In the genomic region with DNA sequence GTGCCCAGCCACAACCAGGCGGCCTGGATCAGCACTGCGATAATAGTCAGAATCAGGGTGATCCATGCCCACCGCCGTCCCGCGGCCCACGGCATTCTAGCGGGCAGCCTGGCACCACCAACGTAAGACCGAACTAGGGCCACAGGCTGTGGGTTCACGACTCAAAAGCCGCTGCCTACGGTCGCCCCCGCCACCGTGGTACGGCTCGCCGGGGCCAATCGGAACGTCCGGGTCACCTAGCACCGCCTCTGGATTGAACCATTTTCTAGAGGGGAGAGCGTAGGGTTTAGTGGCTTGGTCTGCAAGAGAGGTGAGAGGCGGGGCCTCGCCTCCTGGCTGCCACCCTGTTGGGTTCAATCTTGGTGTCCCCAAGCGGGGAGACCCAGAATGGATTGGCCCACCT, we compare ENCODE assay signal across 7 mouse cellular contexts. TPM values are rescaled to one million over a fixed set of nuclear protein-coding genes. Genes with fewer than 3 reads are reported as not detected.
DNase-seq lines count a peak whose midpoint lies in the region; ATAC-seq and TF ChIP-seq lines count a peak whose summit lies in the region.

No protein-coding gene starts in this region.

- TF ChIP-seq CTCF in kidney, adult 2 months (conservative IDR thresholded peaks at IDR 0.05; ENCODE audit: insufficient read depth, insufficient read length, low read depth, low read length), result 0 out of 2 replicates have a peak, but pooled peaks have one; percentile 6
- no peak for TF ChIP-seq CTCF in spleen, adult 2 months (IDR thresholded peaks at IDR 0.05; ENCODE audit: extremely low read depth, insufficient read depth, insufficient read length, insufficient replicate concordance)

- peak; percentile 95 for DNase-seq in adrenal gland, postnatal 14 days
- peak; percentile 98 for DNase-seq in embryonic facial prominence, embryonic 11.5 days (ENCODE audit: low spot score)
- peak; percentile 100 for DNase-seq in heart, adult 11 months
- DNase-seq in kidney, adult 2 months, result peak; percentile 98
- peak; percentile 92 for DNase-seq in spleen, adult 2 months (ENCODE audit: low read depth in 1 of 2, low spot score in 2 of 2)

- H3K4me1 ChIP-seq in embryonic facial prominence, embryonic 11.5 days (ENCODE audit: control insufficient read depth, insufficient read depth, low read length), result no peaks in the 10 kb centered on the region
- H3K4me1 ChIP-seq in kidney, adult 2 months (ENCODE audit: control insufficient read depth, insufficient read depth, low read length), result peaks cover 4% of the 10 kb centered on the region; the same call in 1 of the 2 replicates
- peaks cover 15% of the 10 kb centered on the region for H3K4me1 ChIP-seq in limb, embryonic 12.5 days (replicated peaks)
- peaks cover 21% of the 10 kb centered on the region for H3K4me1 ChIP-seq in midbrain, embryonic 15.5 days
- H3K4me1 ChIP-seq in spleen, adult 2 months (ENCODE audit: control insufficient read depth, insufficient read depth, insufficient read length), result peaks cover 7% of the 10 kb centered on the region; the same call in 1 of the 2 replicates

- peak overlapping the region; percentile 75 for H3K4me2 ChIP-seq in embryonic facial prominence, embryonic 11.5 days (ENCODE audit: low read depth, low read length)
- H3K4me2 ChIP-seq in limb, embryonic 12.5 days, result peak overlapping the region; percentile 94
- peak overlapping the region; percentile 78 for H3K4me2 ChIP-seq in midbrain, embryonic 15.5 days

- peak overlapping the region; percentile 68 for H3K9ac ChIP-seq in embryonic facial prominence, embryonic 11.5 days (replicated peaks; ENCODE audit: low read length)
- peak overlapping the region; percentile 69 for H3K9ac ChIP-seq in limb, embryonic 12.5 days (replicated peaks)
- peak overlapping the region; percentile 60 for H3K9ac ChIP-seq in midbrain, embryonic 15.5 days

- peak overlapping the region; percentile 15; the same call in 1 of the 2 replicates for H3K27ac ChIP-seq in embryonic facial prominence, embryonic 11.5 days (replicated peaks; ENCODE audit: low read depth, low read length)
- peak overlapping the region; percentile 94 for H3K27ac ChIP-seq in kidney, adult 2 months (ENCODE audit: insufficient read depth, low read depth, low read length)
- H3K27ac ChIP-seq in limb, embryonic 12.5 days, result peak overlapping the region; percentile 83
- peak overlapping the region; percentile 79 for H3K27ac ChIP-seq in midbrain, embryonic 15.5 days
- peak overlapping the region; percentile 83 for H3K27ac ChIP-seq in spleen, adult 2 months (ENCODE audit: insufficient read depth, low read length)

- H3K27me3 ChIP-seq in embryonic facial prominence, embryonic 11.5 days (ENCODE audit: control insufficient read depth, insufficient read depth, low read length), result no peaks in the 10 kb centered on the region
- H3K27me3 ChIP-seq in kidney, adult 2 months (replicated peaks; ENCODE audit: control insufficient read depth, insufficient read depth, low read length), result no peaks in the 10 kb centered on the region
- no peaks in the 10 kb centered on the region for H3K27me3 ChIP-seq in limb, embryonic 12.5 days
- no peaks in the 10 kb centered on the region for H3K27me3 ChIP-seq in midbrain, embryonic 15.5 days (replicated peaks)
- no peaks in the 10 kb centered on the region for H3K27me3 ChIP-seq in spleen, adult 2 months (ENCODE audit: control insufficient read depth, insufficient read depth, low read length)

- WGBS in embryonic facial prominence, embryonic 11.5 days, result under 1% methylated on average over 26 of the region's 27 CpGs
- WGBS in kidney, adult 2 months, result under 1% methylated on average over 27 of the region's 27 CpGs
- 0% methylated on average over 27 of the region's 27 CpGs for WGBS in limb, embryonic 12.5 days
- under 1% methylated on average over 27 of the region's 27 CpGs for WGBS in midbrain, embryonic 15.5 days
- under 1% methylated on average over 27 of the region's 27 CpGs for WGBS in spleen, adult 2 months

- peak overlapping the region; percentile 56 for H3K4me3 ChIP-seq in embryonic facial prominence, embryonic 11.5 days (ENCODE audit: low read depth, low read length)
- peak overlapping the region; percentile 97 for H3K4me3 ChIP-seq in kidney, adult 2 months (ENCODE audit: insufficient read depth, low read depth, low read length)
- peak overlapping the region; percentile 74 for H3K4me3 ChIP-seq in limb, embryonic 12.5 days (replicated peaks)
- H3K4me3 ChIP-seq in midbrain, embryonic 15.5 days, result peak overlapping the region; percentile 63
- H3K4me3 ChIP-seq in spleen, adult 2 months (ENCODE audit: extremely low read depth, insufficient read depth, insufficient read length), result peak overlapping the region; percentile 72

- 0 out of 2 replicates have a peak, but pooled peaks cover 4% of the 10 kb centered on the region for H3K9me3 ChIP-seq in embryonic facial prominence, embryonic 11.5 days (replicated peaks; ENCODE audit: control insufficient read depth, low read length)
- peaks cover 4% of the 10 kb centered on the region for H3K9me3 ChIP-seq in limb, embryonic 12.5 days
- H3K9me3 ChIP-seq in midbrain, embryonic 15.5 days, result no peaks in the 10 kb centered on the region

- peak; percentile 80 for TF ChIP-seq POLR2A in kidney, adult 2 months (IDR thresholded peaks at IDR 0.05; ENCODE audit: low read depth, low read length)
- TF ChIP-seq POLR2A in spleen, adult 2 months (IDR thresholded peaks at IDR 0.05; ENCODE audit: low read depth, low read length), result peak; percentile 86

- H3K36me3 ChIP-seq in embryonic facial prominence, embryonic 11.5 days (replicated peaks; ENCODE audit: control insufficient read depth, insufficient read depth, low read depth, low read length), result peaks cover 3% of the 10 kb centered on the region
- no peaks in the 10 kb centered on the region for H3K36me3 ChIP-seq in kidney, adult 2 months (ENCODE audit: control insufficient read depth, insufficient read depth, low read length)
- H3K36me3 ChIP-seq in limb, embryonic 12.5 days, result peaks cover 15% of the 10 kb centered on the region
- peaks cover 6% of the 10 kb centered on the region; the same call in 1 of the 2 replicates for H3K36me3 ChIP-seq in midbrain, embryonic 15.5 days (replicated peaks)
- peaks cover 4% of the 10 kb centered on the region; the same call in 1 of the 2 replicates for H3K36me3 ChIP-seq in spleen, adult 2 months (ENCODE audit: control insufficient read depth, insufficient read depth, low read length)

- peak; percentile 93 for ATAC-seq in embryonic facial prominence, embryonic 11.5 days (replicated peaks; ENCODE audit: insufficient number of reproducible peaks, low FRiP score, low TSS enrichment, low read depth)
- peak; percentile 91 for ATAC-seq in limb, embryonic 12.5 days (ENCODE audit: insufficient number of reproducible peaks, insufficient read depth, low FRiP score, low TSS enrichment, low read depth)
- ATAC-seq in midbrain, embryonic 15.5 days (replicated peaks), result peak; percentile 96

RNA-seq across cellular contexts. Expression of gene Arid3c, which starts 10.2 kb away (rescaled TPM):
- total RNA-seq in adrenal gland, postnatal 14 days (2021), result not detected in 2 replicates
- polyA plus RNA-seq in embryonic facial prominence, embryonic 11.5 days (2014; fragmentation: Nextera tagmentation; extraction: Ambion mirVana), result 0.42 TPM in 1 of 2 replicates, not detected in the other
- polyA plus RNA-seq in kidney, adult 2 months (2012; rRNA removed), result not detected in 2 replicates
- not detected in 2 replicates for polyA plus RNA-seq in limb, embryonic 12.5 days (2016; fragmentation: Nextera tagmentation; extraction: Ambion mirVana)
- polyA plus RNA-seq in midbrain, embryonic 15.5 days (2015; fragmentation: Nextera tagmentation; extraction: Ambion mirVana), result 0.56 and 1.1 TPM in 2 replicates
- not detected in 2 replicates for polyA plus RNA-seq in spleen, adult 2 months (2012; rRNA removed)

RNA-seq across cellular contexts. Expression of gene Galt, which starts 13.9 kb away (rescaled TPM):
- total RNA-seq in adrenal gland, postnatal 14 days (2021), result 36.1 and 42.3 TPM in 2 replicates
- 35.1 and 37.5 TPM in 2 replicates for polyA plus RNA-seq in embryonic facial prominence, embryonic 11.5 days (2014; fragmentation: Nextera tagmentation; extraction: Ambion mirVana)
- polyA plus RNA-seq in kidney, adult 2 months (2012; rRNA removed), result 162 and 175 TPM in 2 replicates
- polyA plus RNA-seq in limb, embryonic 12.5 days (2016; fragmentation: Nextera tagmentation; extraction: Ambion mirVana), result 39.4 and 41.7 TPM in 2 replicates
- 48.3 and 51.1 TPM in 2 replicates for polyA plus RNA-seq in midbrain, embryonic 15.5 days (2015; fragmentation: Nextera tagmentation; extraction: Ambion mirVana)
- polyA plus RNA-seq in spleen, adult 2 months (2012; rRNA removed), result 67.1 and 91.0 TPM in 2 replicates

RNA-seq across cellular contexts. Expression of gene Sigmar1, which starts 14.8 kb away (rescaled TPM):
- total RNA-seq in adrenal gland, postnatal 14 days (2021), result 67.1 and 76.7 TPM in 2 replicates
- 73.4 and 83.8 TPM in 2 replicates for polyA plus RNA-seq in embryonic facial prominence, embryonic 11.5 days (2014; fragmentation: Nextera tagmentation; extraction: Ambion mirVana)
- 60.6 and 69.7 TPM in 2 replicates for polyA plus RNA-seq in kidney, adult 2 months (2012; rRNA removed)
- 61.1 and 62.2 TPM in 2 replicates for polyA plus RNA-seq in limb, embryonic 12.5 days (2016; fragmentation: Nextera tagmentation; extraction: Ambion mirVana)
- 65.7 and 66.0 TPM in 2 replicates for polyA plus RNA-seq in midbrain, embryonic 15.5 days (2015; fragmentation: Nextera tagmentation; extraction: Ambion mirVana)
- polyA plus RNA-seq in spleen, adult 2 months (2012; rRNA removed), result 48.3 and 51.1 TPM in 2 replicates

RNA-seq across cellular contexts. Expression of gene Dctn3, which starts 18.2 kb away (rescaled TPM):
- total RNA-seq in adrenal gland, postnatal 14 days (2021), result 106 and 110 TPM in 2 replicates
- 119 and 128 TPM in 2 replicates for polyA plus RNA-seq in embryonic facial prominence, embryonic 11.5 days (2014; fragmentation: Nextera tagmentation; extraction: Ambion mirVana)
- polyA plus RNA-seq in kidney, adult 2 months (2012; rRNA removed), result 76.0 and 92.6 TPM in 2 replicates
- 103 and 104 TPM in 2 replicates for polyA plus RNA-seq in limb, embryonic 12.5 days (2016; fragmentation: Nextera tagmentation; extraction: Ambion mirVana)
- 295 and 308 TPM in 2 replicates for polyA plus RNA-seq in midbrain, embryonic 15.5 days (2015; fragmentation: Nextera tagmentation; extraction: Ambion mirVana)
- polyA plus RNA-seq in spleen, adult 2 months (2012; rRNA removed), result 25.4 and 25.5 TPM in 2 replicates

RNA-seq across cellular contexts. Expression of gene Rpp25l, which starts 27.8 kb away (rescaled TPM):
- 30.1 and 34.1 TPM in 2 replicates for total RNA-seq in adrenal gland, postnatal 14 days (2021)
- polyA plus RNA-seq in embryonic facial prominence, embryonic 11.5 days (2014; fragmentation: Nextera tagmentation; extraction: Ambion mirVana), result 89.4 and 101 TPM in 2 replicates
- polyA plus RNA-seq in kidney, adult 2 months (2012; rRNA removed), result 57.0 and 62.2 TPM in 2 replicates
- 82.9 and 84.6 TPM in 2 replicates for polyA plus RNA-seq in limb, embryonic 12.5 days (2016; fragmentation: Nextera tagmentation; extraction: Ambion mirVana)
- 59.1 and 64.6 TPM in 2 replicates for polyA plus RNA-seq in midbrain, embryonic 15.5 days (2015; fragmentation: Nextera tagmentation; extraction: Ambion mirVana)
- polyA plus RNA-seq in spleen, adult 2 months (2012; rRNA removed), result 32.8 and 46.9 TPM in 2 replicates

Comparison
In these comparisons a context has a peak if more than half of its experiments do, and no peak if none do; other contexts are left out.
1. Peak in every context shown above with its lines: DNase-seq, ATAC-seq, H3K4me3 ChIP-seq and H3K27ac ChIP-seq.
2. H3K27ac ChIP-seq: peak in every context shown above with its lines; median percentile 94 in kidney, adult 2 months; 83 in limb, embryonic 12.5 days; 83 in spleen, adult 2 months; 79 in midbrain, embryonic 15.5 days; 15 in embryonic facial prominence, embryonic 11.5 days.